Mouse (Mus musculus): ENCODE results near the gene Emilin2. TPM values are rescaled to one million over a fixed set of nuclear protein-coding genes. Genes with fewer than 3 reads are reported as not detected.
"Not testable (repeated sequence)": the region's sequence is repeated elsewhere in the genome, so short reads cannot be mapped to it uniquely, and the experiment has no call there.

The Emilin2 gene
- total RNA-seq (2021), result 100 to 1,000 TPM; 107 to 118 TPM
- long read RNA-seq, experiment 1, transcript Emilin2-201 (8 exons, 3,906 nt), result minor isoform, 13 of 192 reads
- long read RNA-seq, experiment 1, transcript Emilin2-205 (5 exons, 758 nt), result minor isoform, 7 of 192 reads
- long read RNA-seq, experiment 1, transcript Emilin2-203 (8 exons, 3,939 nt), result major isoform, 108 of 192 reads
- long read RNA-seq, experiment 1, partial matches to known transcripts, result 38 of 192 reads
- long read RNA-seq, experiment 1, other reads (novel, unspliced or antisense), result 24 of 192 reads
- long read RNA-seq, experiment 2, transcript Emilin2-201 (8 exons, 3,906 nt), result minor isoform, 13 of 184 reads
- long read RNA-seq, experiment 2, transcript Emilin2-205 (5 exons, 758 nt), result minor isoform, 7 of 184 reads
- long read RNA-seq, experiment 2, transcript Emilin2-203 (8 exons, 3,939 nt), result major isoform, 114 of 184 reads
- long read RNA-seq, experiment 2, partial matches to known transcripts, result 31 of 184 reads
- long read RNA-seq, experiment 2, other reads (novel, unspliced or antisense), result 17 of 184 reads

DNA sequence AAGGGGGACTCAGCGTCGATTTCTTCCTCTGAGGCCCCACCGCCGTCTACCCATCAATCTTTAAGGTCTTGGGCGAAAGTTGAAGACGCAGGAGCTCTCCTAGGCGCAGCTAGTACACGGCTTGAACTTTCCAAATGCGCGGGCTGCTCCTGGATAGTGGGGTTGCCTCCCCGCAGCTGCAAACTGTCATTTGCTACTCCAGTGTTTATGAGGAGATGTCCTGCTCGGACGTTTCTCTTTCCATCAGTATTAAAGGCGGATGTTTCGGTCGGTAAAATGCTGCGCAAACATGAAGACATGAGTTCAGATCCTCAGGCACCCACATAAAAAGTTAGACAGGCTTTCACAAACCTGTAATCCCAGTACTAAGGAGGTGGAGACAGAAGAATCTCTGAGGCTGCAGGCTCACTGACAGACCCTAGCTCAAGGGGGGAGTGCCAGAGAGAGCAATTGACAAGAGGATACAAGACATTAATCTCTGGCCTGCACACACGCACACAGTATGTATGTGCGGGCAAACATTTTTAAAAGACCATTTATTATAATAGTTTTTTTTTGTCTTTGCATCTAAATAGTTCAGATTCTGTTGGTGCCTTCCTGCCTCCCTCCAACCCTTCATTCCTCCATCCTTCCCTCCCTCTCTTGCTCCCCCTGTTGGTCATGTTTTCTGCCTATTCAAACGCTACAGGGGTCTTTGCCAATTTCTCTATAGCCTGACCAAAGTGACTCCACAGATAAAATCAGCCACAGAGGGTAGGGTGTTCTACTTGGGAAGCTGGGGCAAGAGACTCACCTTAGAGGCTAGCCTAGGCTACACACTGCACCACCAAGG, at the start of gene Emilin2:
Gene Emilin2, minus strand, starts transcription at position 639 of the 832 bp plus-strand sequence.
- DNase-seq, result peak; percentile 39 to 70
- intact Hi-C loops (cut with DNase I), result loop anchor here (1.0 kb wide), 1 partner anchor 58 kb away; no protein-coding TSS in a partner anchor

DNA sequence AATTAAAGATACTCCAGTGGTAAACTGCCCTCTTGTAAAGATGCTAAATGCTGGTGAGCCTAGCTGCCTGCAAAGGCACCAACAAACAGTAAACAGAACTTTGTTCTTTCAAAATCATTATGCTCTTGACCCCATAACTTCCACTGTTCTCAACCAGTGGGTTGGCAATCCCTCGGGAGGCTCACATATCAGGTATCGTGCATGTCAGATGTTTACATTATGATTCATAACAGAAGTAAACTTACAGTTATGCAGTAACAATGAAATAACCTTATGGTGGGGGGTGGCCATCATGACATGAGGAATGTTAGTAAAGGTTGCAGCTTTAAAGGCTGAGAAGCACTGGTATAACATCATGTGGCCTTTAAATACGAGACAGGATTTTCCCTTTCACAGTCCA, 43.7 kb upstream of the Emilin2 start:
- intact Hi-C loops (cut with DNase I), result no loop called here
- DNase-seq, result no peak

DNA sequence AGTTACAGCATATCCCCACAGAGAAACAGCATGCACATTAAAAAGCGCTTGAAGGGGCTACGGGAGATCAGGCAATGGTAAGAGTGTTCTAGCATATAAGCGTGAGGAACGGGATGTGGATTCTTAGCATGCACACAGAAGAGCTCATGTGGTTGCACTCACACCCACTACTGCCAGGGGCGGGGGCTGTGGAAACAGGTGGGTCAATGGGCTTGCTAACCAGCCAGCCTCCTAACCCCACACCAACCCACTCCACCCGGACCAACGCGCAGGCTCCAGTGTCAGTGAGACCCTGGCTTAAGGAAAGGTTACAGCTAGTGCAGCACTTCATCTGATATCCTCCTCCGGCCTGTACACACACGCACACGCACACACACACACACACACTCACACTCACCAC, 42.4 kb upstream of the Emilin2 start:
- DNase-seq, result no peak
- intact Hi-C loops (cut with DNase I), result no loop called here

DNA sequence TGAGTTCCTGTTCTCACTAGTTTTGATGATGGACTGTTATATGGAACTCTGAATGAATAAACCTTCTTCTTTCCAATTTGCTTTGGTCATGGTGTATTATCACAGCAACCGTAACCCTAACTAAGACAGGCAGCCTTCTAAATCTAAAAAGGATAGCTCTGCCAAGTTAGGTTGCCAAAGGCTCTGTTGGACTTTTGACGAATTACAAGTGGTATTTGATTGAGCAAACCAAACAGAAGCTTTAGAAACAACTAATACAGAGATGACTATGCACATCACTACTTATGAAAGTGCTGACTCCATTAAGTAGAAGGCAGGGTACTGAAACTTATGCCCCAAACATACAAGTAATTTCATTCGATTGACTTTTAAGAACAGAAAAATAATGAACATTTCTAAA, 36.4 kb upstream of the Emilin2 start:
- intact Hi-C loops (cut with DNase I), result no loop called here
- peak in 1 of 2 experiments; percentile 9 for DNase-seq

DNA sequence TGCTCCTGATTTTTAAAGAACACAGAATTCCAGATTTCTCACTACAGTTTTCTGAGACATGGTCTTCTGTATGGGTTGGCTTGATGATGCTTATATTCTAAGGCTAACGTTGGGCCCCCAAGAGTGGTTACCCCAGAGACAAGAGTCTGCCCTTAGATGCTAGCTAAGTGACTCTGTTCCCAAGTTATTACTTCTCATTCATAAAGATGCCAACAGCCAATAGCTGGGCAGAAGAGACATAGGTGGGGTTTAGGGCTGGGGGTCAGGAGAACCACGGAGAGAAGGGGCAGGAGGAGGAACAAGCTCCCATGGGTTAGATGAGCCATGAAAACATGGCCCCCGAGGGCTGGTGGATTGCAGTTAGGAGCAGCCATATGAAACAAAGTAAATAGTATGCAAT, 30.2 kb upstream of the Emilin2 start:
- intact Hi-C loops (cut with DNase I), result no loop called here
- no peak for DNase-seq

DNA sequence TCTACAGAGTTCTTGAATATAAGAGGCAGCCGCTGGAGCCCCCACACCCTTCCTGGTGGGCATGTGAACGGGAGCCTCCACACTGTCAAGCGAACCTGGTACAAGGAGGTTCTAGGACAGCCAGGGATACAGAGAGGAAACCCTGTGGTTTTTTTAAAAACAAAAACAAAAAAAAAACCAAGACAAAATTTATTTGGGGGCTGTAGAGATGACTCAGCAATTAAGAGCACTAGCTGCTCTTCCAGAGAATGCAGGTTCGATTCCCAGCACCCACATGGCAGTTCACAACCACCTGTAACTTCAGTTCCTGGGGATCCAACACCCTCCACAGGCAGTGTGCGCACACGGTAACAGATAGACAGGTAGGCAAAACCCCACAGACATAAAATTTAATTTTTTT, 26.8 kb upstream of the Emilin2 start:
- no peak for DNase-seq
- intact Hi-C loops (cut with DNase I), result no loop called here

DNA sequence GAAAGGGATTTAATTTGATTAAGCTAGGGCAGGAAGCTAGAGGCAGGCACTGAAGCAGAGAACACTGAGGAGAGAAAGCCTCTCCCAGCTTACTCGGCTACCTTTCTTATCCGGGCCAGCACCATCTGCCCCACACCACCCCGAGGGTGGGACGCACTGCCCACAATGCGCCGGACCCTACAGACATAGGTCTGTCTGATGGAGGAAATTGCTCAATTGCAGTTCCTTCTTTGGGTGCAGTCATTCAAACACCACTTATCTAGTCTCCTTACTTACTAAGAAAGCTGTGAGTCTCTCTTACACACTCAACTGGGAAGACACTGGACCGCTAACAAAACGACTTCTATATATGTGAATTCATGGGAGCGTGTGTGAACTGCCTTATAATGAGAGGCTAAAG, 25.8 kb upstream of the Emilin2 start:
- intact Hi-C loops (cut with DNase I), result no loop called here
- DNase-seq, result no peak

DNA sequence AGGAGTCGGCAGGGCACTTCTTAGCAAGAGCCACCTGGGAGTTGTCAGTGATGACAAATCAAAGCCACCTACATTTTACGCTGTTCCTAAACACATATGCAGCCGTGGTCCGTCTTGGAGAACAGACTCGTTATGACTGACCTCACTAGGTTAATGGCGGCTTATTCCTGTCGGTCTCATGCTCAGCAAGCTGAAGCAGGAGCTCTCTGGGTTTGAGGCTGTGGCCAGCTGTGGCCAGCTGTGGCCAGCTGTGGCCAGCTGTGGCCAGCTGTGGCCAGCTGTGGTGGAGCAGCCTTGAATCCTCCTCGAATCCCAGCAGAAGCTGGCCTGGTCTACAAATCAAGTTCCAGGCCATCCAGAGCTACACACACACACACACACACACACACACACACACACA, 24.6 kb upstream of the Emilin2 start:
- peak; percentile 15 to 36 for DNase-seq
- intact Hi-C loops (cut with DNase I), result no loop called here

DNA sequence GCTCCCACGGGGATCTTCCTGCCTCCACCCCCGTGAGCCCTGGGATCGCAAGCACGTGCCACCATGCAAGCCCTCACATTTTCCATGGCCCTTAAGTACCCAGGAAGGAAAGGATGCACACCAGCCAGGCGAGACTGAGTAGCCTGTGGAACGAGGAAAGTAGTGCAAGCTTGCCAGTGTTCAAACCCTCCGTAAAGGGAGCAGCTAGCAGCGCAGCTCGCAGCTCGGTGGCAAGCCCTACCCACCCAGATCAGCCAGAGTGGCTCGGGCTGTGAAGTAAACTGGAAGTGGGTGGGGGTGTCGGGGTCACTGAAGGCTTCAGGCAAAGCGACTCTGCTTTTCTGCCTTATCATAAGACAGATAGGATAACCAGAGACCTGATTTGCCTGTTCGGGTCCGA, 20.5 kb upstream of the Emilin2 start:
- DNase-seq, result no peak
- intact Hi-C loops (cut with DNase I), result no loop called here

DNA sequence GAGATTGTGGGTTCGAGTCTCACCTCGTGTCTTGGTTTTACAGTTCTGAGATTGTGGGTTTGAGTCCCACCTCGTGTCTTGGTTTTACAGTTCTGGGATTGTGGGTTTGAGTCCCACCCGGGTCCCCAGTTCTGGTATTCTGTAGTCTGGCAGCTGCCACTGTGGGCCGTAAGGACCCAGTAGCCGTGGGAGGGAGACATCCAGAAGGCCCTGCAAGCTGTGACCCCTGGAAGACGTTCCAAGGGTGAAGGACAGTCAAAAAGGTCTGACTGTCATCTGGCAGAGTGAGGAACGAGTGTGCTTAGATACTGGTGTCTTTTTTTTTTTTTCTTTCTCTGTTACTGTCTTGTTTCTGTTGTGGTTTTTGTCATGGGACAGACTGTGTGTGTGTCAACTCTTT, 9.0 kb upstream of the Emilin2 start:
- intact Hi-C loops (cut with DNase I); DNase-seq: not testable (repeated sequence)

DNA sequence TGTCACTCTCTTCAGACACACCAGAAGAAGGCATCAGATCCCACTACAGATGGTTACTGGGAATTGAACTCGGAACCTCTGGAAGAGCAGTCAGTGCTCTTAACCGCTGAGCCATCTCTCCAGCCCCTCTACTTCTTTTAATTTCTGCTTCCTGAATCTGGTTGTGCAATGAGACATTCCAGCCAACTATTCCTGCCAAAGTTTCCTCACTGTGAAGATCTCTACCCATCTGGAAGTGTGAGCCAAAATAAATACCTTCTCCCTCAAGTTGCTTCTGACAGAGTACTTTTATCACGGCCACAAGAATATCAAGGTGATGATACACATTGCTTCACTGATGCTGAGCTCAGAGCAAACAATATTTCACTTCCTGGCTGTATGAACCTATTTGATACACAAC, 7.6 kb upstream of the Emilin2 start:
- no peak for DNase-seq
- intact Hi-C loops (cut with DNase I), result no loop called here

DNA sequence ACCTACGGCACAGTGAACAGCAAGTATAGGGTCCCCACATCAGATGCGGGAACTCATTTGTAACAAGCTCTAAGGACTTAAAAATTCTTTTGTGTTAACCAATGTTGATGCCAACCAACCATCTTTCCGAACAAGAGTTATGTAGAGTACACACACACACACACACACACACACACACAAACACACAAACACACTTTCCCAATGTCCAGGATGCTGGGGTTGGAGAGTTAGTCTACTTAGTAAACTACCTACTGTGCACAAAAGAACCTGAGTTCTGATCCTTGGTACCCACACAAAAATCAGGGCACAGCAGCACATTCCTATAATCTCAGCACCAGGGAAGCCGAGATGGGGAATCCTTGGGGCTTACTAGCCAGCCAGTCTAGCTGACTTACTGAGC, 5.8 kb upstream of the Emilin2 start:
- intact Hi-C loops (cut with DNase I), result no loop called here
- no peak for DNase-seq

DNA sequence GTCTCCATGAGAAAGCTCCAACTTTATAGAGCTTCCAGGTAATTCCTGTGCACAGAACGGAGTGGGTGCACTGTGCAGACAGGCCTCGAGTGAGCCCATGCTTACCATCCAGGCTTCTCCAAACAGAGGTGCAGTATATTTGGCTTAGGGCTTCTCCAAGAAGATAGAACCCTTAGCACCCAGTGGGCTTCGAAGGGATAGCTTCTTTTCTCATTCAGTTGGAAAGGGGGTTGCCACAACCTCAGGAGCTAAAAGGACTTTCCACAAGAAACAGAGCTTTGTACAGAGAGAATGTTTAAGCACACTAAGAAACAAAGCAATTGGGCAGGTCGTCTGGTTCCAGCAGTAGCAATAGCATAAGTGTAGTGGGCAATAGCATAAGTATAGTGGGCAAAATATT, 2.5 kb upstream of the Emilin2 start:
- intact Hi-C loops (cut with DNase I), result no loop called here
- DNase-seq, result no peak

DNA sequence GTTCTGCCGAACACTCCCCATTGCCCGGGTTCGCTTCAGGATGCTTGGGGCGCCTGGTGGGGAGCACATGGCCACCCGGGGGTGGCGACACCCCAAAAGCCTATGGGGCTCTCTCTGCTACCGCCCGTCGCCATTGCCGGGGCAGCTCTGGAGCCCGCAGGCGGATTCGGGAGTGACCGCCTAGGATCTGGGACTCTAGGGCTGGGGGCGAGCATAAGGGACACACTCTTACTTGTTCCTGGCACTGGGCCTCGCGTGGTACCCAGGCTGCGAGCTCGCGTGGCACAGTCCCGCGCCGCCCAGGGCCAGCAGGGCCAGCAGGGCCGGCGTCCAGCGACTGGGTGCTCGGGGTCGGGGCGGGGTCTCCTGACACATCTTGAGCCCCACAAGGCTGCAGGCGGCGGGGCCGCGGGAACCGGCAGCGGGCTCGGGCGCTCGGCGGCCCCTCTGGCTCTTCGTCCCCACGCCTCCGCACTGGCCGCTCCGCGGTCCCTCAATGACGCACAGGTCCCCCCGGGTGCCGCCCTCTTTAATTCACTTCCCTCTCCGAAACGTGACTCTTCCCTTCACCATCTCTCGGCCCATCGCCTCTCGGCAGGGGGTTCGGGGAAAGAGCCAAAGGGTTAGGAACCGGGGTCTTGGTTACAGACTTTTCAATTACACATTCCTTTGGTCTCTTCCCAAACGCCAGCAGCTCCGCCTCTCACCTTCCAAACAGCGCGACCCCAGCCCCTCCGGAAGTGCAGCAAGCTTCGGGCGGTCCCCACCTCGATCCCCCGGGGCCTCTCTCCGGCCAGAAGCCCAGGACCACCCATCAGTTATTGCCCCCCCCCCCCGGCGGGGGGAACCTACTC, 1.1 kb downstream of the Emilin2 start:
- intact Hi-C loops (cut with DNase I), result loop anchor here (1.0 kb wide), 1 partner anchor 57 kb away; no protein-coding TSS in a partner anchor
- peak; percentile 64 for DNase-seq

DNA sequence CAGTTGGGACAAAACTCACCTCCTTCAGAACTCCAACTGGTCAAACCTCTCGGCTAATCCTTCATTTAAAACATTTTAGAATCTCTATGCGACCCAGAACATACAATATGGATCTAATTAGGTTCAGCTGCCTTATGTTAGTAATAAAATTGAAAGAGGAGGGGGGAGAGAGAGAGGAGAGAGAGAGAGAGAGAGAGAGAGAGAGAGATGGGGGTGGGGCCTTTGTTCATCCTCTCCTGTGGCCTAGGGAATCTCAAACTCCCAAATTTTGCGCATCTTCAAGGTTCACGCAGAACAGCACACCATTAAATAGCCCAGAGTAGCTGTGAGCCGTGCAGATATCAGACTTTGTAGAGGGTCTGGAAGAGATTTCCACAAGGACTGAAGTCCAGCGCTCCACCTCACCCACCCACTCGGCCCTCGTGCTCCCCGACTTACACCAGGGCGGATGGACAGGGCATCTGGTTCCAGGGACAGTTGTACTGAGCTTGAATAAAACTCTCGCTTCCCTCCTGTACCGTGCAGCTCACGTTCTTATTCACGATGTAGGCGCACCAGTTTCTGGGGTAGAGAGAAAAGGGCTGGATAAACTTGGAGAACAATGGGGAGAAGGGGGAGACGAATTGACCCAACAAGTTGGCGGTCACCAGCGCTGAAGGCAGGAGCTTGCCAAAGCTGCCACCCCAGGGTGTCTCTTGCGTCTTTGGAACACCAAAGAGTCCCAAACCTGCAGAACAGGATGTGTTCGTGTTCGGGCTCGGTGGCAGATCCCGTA, 1.9 kb downstream of the Emilin2 start:
- intact Hi-C loops (cut with DNase I), result no loop called here
- DNase-seq, result peak in 1 of 2 experiments; percentile 42

DNA sequence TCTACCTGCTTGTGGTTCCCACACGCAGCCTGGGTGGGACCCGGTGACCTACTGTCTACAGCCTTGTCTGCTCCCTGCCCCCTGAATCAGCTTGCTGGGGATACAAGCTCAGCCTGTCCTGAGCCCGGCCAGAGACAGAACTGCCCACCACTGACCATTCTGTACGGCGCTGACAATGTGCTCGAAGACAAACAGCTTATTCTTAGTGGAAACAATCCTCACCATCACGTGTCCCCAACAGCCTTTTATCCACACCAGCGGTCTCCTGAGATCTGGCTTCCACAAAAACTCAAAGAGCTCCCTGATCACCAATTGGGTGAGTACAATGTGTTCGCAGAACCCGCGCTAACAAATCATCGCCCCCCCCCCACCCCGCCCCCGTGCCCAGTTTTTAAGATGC, 2.6 kb downstream of the Emilin2 start:
- no peak for DNase-seq
- intact Hi-C loops (cut with DNase I), result no loop called here

DNA sequence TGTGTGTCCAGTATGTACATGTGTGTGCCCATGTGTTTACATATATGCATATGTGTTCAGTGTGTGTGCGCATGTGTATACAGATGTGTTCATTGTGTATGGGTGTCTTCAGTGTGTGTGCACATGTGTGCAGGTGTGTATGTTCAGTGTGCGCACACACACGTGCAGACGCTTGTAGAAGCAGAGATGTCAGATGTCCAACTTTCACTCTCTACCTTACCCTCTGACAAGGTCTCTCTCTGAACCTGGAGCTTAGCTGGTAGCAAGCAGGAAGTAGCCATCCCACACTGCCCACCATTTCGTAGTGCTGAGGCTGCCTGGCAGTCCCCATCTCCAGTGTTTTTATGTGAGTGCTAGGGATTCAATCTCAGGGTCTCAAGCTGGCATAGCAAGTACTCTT, 3.5 kb downstream of the Emilin2 start:
- intact Hi-C loops (cut with DNase I), result no loop called here
- no peak for DNase-seq

DNA sequence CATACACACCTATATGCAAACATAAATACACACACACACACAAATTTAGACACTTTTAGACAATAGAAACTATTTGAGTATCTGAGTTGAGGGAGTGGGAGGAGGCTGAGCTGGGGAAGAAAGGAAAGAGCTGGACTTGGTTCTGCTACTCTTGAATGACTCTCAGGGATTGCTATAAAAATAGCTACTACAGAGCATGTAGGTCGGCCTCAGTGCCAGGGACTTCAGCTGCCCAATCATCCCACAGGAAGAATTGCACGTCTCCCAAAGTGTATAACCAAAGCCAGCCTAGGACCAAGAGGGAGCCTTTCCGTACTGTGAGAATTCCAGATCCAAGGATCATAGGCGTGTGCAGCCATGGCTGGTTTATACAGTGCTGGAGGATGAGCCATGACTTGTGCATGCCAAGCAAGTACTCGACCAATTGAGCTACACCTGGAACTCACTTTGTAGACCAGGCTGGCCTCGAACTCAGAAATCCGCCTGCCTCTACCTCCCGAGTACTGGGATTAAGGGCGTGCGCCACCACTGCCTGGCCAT, 4.5 kb downstream of the Emilin2 start:
- intact Hi-C loops (cut with DNase I), result no loop called here
- DNase-seq, result no peak

DNA sequence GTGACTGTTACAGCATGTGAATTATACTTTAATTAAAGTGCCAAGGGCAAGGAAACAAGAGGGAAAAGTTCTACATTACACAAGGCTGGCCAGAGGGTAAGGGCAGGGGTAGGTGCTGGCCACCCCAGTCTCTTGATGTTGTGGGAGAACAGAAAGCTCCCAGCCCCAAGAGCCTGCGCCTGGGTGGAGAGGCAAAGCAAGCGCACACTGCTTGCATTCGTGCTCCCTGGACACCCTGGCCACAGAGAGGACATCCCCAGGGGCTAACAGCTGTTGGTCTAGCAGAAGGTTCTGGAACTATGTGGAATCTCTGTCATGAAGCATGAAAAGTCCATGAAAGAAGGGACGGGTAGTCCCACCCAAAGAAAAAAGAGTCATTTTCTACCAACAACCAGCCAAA, 5.1 kb downstream of the Emilin2 start:
- intact Hi-C loops (cut with DNase I), result no loop called here
- DNase-seq, result no peak
